Mouse (Mus musculus) cortical plate, adult 2 months (tissue): ENCODE data around the gene Hmox2.

Source experiments
- CTCF ChIP-seq: fragments of 200-500 bp; IDR thresholded peaks from 2 replicates; pipeline ENCODE4 v1.5.1; 2011; ENCODE audit warnings: mild to moderate bottlenecking, control low read depth, low read length; ENCODE audit not compliant: insufficient read depth; ENCODE audit errors: extremely low read depth
- POLR2A ChIP-seq: fragments of 200-500 bp; IDR thresholded peaks from 2 replicates; pipeline ENCODE4 v1.6.1; 2011; ENCODE audit warnings: mild to moderate bottlenecking, low read length, control low read depth; ENCODE audit not compliant: insufficient read depth; ENCODE audit errors: extremely low read depth

DNA sequence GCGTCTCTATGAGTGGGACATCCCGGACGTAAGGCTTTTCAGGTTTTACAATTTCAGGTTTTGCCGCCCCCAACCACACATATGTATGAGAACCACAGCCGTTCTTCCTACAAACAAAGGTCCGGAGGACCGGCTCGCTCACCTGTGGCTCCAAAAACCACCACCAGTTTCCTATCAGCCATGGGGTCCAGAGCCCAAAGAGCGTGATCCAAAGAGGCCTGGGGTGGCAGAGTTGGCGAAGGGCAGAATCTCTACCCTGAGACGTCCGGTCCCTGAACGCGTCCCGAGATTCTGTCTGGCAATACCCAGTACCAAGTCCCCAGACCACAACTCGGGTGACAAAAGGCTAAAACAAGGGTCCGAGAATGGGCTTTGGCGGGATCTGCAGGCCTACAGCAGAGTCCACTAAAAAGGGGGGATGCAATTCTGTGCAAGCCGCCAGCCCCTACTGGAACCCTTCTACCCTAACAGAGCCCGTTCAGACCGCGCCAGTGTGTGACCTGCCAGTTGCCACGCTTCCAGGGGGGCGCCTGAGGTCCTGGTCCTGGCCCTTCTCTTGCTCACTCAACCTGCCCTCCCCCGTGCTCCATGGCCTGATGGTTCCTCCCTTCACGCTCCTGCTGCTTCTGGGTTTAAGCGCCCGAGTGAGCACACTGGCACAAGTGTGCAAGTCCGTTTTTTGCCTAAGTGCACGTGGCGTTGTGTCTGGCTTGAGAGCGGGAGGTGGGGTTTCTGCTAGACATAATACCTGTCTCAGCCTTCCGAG is 7.2 kb upstream of the Hmox2 start, which contains the start of gene Nmral1:
- peak; percentile 38; the same call in 1 of the 2 replicates for TF ChIP-seq POLR2A
- no peak for TF ChIP-seq CTCF
